Mouse (Mus musculus) embryonic facial prominence, embryonic 11.5 days (tissue): ENCODE measurements at regions not wholly inside any gene's neighbourhood (a gene's known extent, or its start where the extent isn't known, plus 50 kb on each side); places are given as distances from the start of the nearest gene placed in this dataset.

ENCODE experiments used
- ATAC-seq: fragments of 200-750 bp; cut with Nextera tagmentation; replicated peaks from 2 replicates; pipeline ENCODE4 v1.8.0; 2017; ENCODE audit warnings: low read depth; ENCODE audit not compliant: insufficient number of reproducible peaks, low FRiP score, low TSS enrichment
- DNase-seq: peaks from one replicate; pipeline ENCODE4 v3.0.0-alpha.2; 2015; ENCODE audit warnings: low spot score
- H3K27ac ChIP-seq: fragments of 300-500 bp; sonication (generic); replicated peaks from 2 replicates; pipeline ENCODE4 v1.5.1; 2014; ENCODE audit warnings: mild to moderate bottlenecking, low read depth, low read length, control low read depth
- H3K27me3 ChIP-seq: fragments of 300-500 bp; sonication (generic); 2 replicates; pipeline ENCODE4 v1.6.1; 2014; ENCODE audit warnings: mild to moderate bottlenecking, low read length, moderate library complexity, mixed read lengths; ENCODE audit not compliant: control insufficient read depth, insufficient read depth
- H3K36me3 ChIP-seq: fragments of 300-500 bp; sonication (generic); replicated peaks from 2 replicates; pipeline ENCODE4 v1.6.1; 2014; ENCODE audit warnings: low read depth, mild to moderate bottlenecking, low read length, moderate library complexity, mixed read lengths; ENCODE audit not compliant: control insufficient read depth, insufficient read depth
- H3K4me1 ChIP-seq: fragments of 300-500 bp; sonication (generic); 2 replicates; pipeline ENCODE4 v1.6.1; 2014; ENCODE audit warnings: low read length, mixed read lengths; ENCODE audit not compliant: control insufficient read depth, insufficient read depth
- H3K4me2 ChIP-seq: fragments of 300-500 bp; sonication (generic); 2 replicates; pipeline ENCODE4 v1.6.1; 2014; ENCODE audit warnings: low read depth, mild to moderate bottlenecking, control low read depth, low read length, moderate library complexity
- H3K4me3 ChIP-seq: fragments of 300-500 bp; sonication (generic); 2 replicates; pipeline ENCODE4 v1.5.1; 2014; ENCODE audit warnings: low read depth, low read length, control low read depth
- H3K9ac ChIP-seq: fragments of 300-500 bp; sonication (generic); replicated peaks from 2 replicates; pipeline ENCODE4 v1.6.1; 2014; ENCODE audit warnings: mild to moderate bottlenecking, control low read depth, low read length
- H3K9me3 ChIP-seq: fragments of 300-500 bp; sonication (generic); replicated peaks from 2 replicates; pipeline ENCODE4 v1.6.1; 2016; ENCODE audit warnings: mild to moderate bottlenecking, low read length, inconsistent platforms, mixed read lengths; ENCODE audit not compliant: control insufficient read depth
- WGBS: fragments of 180-500 bp; shearing (Covaris S2); extraction: QIAGEN DNeasy Blood & Tissue Kit; methylation state at CpG from one replicate; pipeline ENCODE4 v1.1.7; 2014; 5-methylcytosine and 5-hydroxymethylcytosine counted together

DNA sequence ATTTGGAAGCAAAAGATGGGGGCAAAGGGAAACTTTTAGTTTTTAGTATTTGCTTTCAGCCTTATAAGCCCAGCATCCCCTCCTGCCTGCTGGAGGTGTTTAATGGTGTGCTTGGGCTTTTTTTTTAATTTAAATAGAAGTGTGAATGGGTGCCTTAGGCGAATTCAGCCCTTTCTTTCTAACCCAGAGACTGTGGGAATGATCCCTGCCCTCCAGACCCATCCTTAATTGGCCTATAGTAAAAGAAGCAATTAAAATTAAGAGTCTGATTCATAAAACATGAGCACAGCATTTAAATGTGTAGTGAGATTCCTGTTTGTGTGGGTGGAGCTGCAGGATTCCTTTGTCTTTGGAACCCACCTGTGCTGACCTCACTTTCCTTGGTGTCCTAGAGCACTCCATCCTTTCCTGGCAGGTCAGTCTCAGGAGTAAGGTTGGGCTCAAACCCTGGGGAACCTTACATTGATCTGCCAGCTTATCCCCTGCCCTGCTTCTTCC is 552.6 kb downstream of the Bcl11a start:
- H3K36me3 ChIP-seq: no peaks in the 10 kb centered on the region
- no peaks in the 10 kb centered on the region for H3K9me3 ChIP-seq
- H3K27ac ChIP-seq: no peak overlapping the region
- DNase-seq (no peak), ATAC-seq (no peak)
- no peak overlapping the region for H3K4me3 ChIP-seq
- H3K9ac ChIP-seq: no peak overlapping the region
- H3K4me1 ChIP-seq: no peaks in the 10 kb centered on the region
- WGBS: 55% methylated on average over 1 of the region's 1 CpGs
- no peak overlapping the region for H3K4me2 ChIP-seq
- no peaks in the 10 kb centered on the region for H3K27me3 ChIP-seq

DNA sequence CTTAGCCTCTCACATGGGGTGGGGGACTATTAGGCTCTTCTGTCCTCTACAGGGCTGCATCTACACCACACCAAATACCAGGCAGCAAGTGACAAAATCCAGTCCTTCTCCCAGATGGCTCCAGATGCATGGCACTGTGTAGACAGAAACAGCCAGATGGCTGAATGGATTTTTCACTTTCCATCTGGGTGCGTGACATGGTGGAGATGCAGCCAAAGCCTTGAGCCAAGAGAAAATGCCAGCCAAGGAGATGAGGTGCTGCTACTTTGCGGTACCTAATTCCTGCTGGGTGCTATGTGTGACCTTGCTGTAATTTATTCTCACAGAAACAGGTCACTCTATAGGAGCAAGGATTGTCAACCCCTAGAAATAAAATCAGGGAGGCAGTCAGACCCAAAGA is 553.8 kb downstream of the Bcl11a start:
- Histone ChIP-seq H3K9ac (no peak overlapping the region), H3K4me3 (no peak overlapping the region), H3K9me3 (no peaks in the 10 kb centered on the region), H3K27ac (no peak overlapping the region), H3K27me3 (no peaks in the 10 kb centered on the region), H3K4me2 (no peak overlapping the region), H3K36me3 (no peaks in the 10 kb centered on the region), H3K4me1 (no peaks in the 10 kb centered on the region)
- WGBS: 94% methylated on average over 2 of the region's 2 CpGs
- no peak for ATAC-seq
- no peak for DNase-seq

DNA sequence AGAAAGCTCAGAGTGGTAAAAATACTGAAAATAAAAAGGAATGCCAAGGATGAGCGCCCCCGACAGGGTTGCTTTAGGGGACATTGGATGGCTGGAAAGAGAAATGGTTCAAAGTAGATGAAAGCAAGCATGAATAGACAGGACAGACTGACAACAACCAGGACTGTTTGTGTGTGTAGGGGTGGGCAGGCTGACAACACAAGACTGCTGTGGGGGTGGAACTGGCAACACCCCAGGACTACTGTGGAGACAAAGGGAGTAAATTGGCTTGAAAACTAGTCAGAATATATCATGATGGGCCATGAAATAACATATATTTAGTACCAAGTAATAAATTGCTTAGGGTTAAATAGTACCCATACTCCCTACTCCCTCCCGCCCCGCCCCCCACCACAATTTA is 558.9 kb downstream of the Bcl11a start:
- Histone ChIP-seq H3K4me1 (no peaks in the 10 kb centered on the region), H3K4me2 (no peak overlapping the region), H3K27me3 (no peaks in the 10 kb centered on the region), H3K27ac (no peak overlapping the region), H3K36me3 (no peaks in the 10 kb centered on the region), H3K9me3 (no peaks in the 10 kb centered on the region), H3K4me3 (no peak overlapping the region), H3K9ac (no peak overlapping the region)
- no peak for DNase-seq
- ATAC-seq: no peak
- 86% methylated on average over 4 of the region's 4 CpGs for WGBS

DNA sequence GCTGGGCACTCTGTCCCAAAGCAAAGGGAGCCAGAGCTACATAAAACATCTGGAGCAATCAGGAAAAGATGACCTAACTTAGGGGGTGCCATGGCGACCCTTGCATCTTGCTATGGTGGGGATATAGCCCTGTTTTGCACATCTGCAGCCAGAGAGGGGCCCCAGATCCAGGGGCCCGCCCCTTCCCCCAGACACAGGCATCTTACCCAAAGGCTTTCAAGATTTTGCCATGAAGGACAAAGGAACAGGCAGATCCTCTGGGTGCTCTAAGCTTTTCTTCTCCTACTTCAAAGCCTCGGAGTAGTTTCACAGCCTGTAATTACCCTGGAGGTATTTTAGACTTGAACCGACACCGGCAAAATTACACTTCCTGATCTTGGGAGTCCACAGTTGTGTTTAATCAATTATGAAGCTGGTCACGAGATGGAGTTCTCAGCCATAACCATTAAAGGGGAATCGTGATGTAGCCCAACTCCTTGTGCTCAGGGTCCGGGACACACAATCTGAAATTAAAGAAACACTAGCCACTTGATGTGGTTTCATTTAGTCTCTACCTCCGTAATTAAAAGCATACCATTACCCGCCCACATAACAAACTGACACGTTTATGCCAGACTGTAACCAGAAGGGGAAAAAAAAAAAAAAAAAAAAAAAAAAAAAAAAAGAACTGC is 565.7 kb downstream of the Bcl11a start:
- DNase-seq (peak; percentile 72), ATAC-seq (no peak; the same call in 1 of the 2 replicates)
- Histone ChIP-seq H3K9ac (no peak overlapping the region), H3K36me3 (no peaks in the 10 kb centered on the region), H3K4me1 (no peaks in the 10 kb centered on the region), H3K27ac (peak overlapping the region; percentile 15; the same call in 1 of the 2 replicates), H3K27me3 (no peaks in the 10 kb centered on the region), H3K4me2 (no peak overlapping the region), H3K9me3 (no peaks in the 10 kb centered on the region), H3K4me3 (no peak overlapping the region)
- WGBS: 26% methylated on average over 11 of the region's 11 CpGs

DNA sequence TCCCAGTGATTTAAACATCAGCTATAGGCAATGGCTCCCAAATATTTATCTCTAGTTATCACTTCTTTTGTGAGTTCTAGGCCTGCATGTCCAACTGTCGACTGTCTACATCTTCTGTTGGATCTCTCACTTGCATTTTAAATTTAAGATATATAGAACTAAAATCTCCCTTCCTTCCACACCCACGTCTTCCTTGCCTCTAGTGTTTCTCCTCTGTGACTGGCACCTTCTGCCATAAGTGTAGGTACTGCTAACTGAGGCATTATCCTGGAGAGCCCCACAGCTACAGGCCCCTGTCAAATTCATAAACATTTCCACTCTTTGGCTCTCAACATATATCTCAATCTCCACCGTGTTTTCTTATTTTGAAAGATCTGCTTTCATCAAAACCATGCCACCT is 575.0 kb downstream of the Bcl11a start:
- DNase-seq (no peak), ATAC-seq (no peak)
- Histone ChIP-seq H3K9ac (no peak overlapping the region), H3K4me3 (no peak overlapping the region), H3K4me2 (no peak overlapping the region), H3K36me3 (no peaks in the 10 kb centered on the region), H3K4me1 (no peaks in the 10 kb centered on the region), H3K27ac (no peak overlapping the region), H3K9me3 (no peaks in the 10 kb centered on the region), H3K27me3 (no peaks in the 10 kb centered on the region)
- WGBS: 85% methylated on average over 3 of the region's 3 CpGs

DNA sequence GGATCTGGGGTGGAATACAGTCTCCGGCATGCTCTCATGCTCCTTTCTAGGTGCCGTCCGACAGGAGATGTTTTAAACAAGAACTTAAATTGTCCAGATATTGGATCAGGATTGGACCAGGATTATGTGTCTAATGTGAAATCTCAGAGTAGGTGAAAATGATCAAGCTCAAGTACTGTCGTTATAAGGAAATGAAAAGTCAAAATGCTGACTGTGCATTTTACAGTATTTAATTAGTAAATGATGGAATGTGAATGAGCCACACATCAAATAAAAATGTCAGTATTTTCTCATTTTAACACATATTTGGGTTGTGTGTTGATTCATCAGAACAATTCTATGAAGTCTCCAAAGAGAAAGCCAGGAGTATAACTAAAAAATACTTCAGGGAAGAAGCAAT is 586.2 kb downstream of the Bcl11a start:
- 90% methylated on average over 4 of the region's 4 CpGs for WGBS
- Histone ChIP-seq H3K27ac (no peak overlapping the region), H3K4me1 (no peaks in the 10 kb centered on the region), H3K36me3 (no peaks in the 10 kb centered on the region), H3K4me3 (no peak overlapping the region), H3K9me3 (no peaks in the 10 kb centered on the region), H3K27me3 (no peaks in the 10 kb centered on the region), H3K9ac (no peak overlapping the region), H3K4me2 (no peak overlapping the region)
- no peak for DNase-seq
- ATAC-seq: no peak

DNA sequence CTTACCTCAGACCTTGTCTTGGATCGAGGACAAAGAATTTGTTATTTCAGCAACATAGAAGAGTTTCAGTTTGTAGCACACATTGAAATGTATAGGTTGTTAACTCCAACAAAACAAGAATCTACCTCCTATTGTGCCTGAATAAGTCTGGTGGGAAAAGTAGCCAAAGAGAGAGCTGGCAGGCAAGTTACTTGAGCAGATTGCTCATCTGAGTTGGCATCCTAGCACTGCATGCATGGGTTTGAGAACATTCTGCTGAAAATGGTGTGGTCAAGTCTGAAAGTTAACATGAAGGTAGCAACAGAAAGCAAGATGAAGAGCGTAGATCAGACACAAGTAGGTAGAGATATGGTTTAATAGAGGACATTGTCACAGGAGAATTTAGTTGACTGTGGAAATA is 587.5 kb downstream of the Bcl11a start:
- no peaks in the 10 kb centered on the region for H3K36me3 ChIP-seq
- DNase-seq (no peak), ATAC-seq (no peak)
- H3K4me2 ChIP-seq: no peak overlapping the region
- WGBS: 87% methylated on average over 2 of the region's 2 CpGs
- no peak overlapping the region for H3K9ac ChIP-seq
- H3K4me1 ChIP-seq: no peaks in the 10 kb centered on the region
- no peak overlapping the region for H3K27ac ChIP-seq
- H3K4me3 ChIP-seq: no peak overlapping the region
- no peaks in the 10 kb centered on the region for H3K27me3 ChIP-seq
- no peaks in the 10 kb centered on the region for H3K9me3 ChIP-seq

DNA sequence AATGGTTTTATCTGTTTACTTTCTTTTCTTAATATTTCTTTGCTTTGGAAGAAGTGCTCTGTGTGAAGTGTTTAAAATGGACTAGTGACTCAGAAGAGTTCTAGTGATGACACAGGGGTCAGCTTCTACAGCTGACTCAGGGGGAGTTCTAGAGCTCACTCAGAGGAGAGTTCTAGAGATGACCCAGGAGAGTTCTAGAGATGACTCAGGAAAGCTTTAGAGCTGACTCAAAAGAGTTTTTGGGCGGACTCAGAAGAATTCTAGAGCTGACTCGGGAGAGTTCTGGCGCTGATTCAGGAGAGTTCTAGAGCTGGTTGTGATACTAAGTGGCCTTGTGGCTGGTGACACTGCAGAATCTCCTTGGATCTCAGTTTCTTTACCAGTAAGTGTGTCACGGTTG is 593.8 kb downstream of the Bcl11a start:
- WGBS: 87% methylated on average over 4 of the region's 4 CpGs
- no peak overlapping the region for H3K9ac ChIP-seq
- H3K36me3 ChIP-seq: no peaks in the 10 kb centered on the region
- no peak for DNase-seq
- H3K27me3 ChIP-seq: no peaks in the 10 kb centered on the region
- no peak overlapping the region for H3K4me2 ChIP-seq
- no peaks in the 10 kb centered on the region for H3K4me1 ChIP-seq
- no peaks in the 10 kb centered on the region for H3K9me3 ChIP-seq
- no peak for ATAC-seq
- H3K27ac ChIP-seq: no peak overlapping the region
- H3K4me3 ChIP-seq: no peak overlapping the region
